Mouse (Mus musculus): ENCODE data around the gene Tmem229b. TPM values are rescaled to one million over a fixed set of nuclear protein-coding genes. Genes with fewer than 3 reads are reported as not detected.
A peak's percentile ranks its signal among the peaks of the same experiment; 100 is the strongest.

Tmem229b gene
- polyA plus RNA-seq, 1 experiment from 2014 or later = 11.8 TPM

GRCm38 (mm10) chr12:78919079-78919712, 88.2 kb downstream of the Tmem229b start:
- WGBS = 19% methylated on average over 16 of the region's 16 CpGs
- H3K9me3 ChIP-seq (replicated peaks) = no peaks in the 10 kb centered on the region
- peak overlapping the region; percentile 28; the same call in 1 of the 2 replicates for H3K4me2 ChIP-seq (replicated peaks)
- ATAC-seq (ENCODE audit: insufficient number of reproducible peaks, low FRiP score, low TSS enrichment, low read depth) = peak; percentile 52; the same call in 1 of the 2 replicates
- H3K27ac ChIP-seq (replicated peaks) = no peak overlapping the region
- no peaks in the 10 kb centered on the region; the same call in 1 of the 2 replicates for H3K27me3 ChIP-seq
- no peak overlapping the region for H3K9ac ChIP-seq
- peak overlapping the region; percentile 4; the same call in 1 of the 2 replicates for H3K4me3 ChIP-seq (replicated peaks)
- H3K4me1 ChIP-seq = peaks cover 13% of the 10 kb centered on the region; the same call in 1 of the 2 replicates
- H3K36me3 ChIP-seq = no peaks in the 10 kb centered on the region

DNA sequence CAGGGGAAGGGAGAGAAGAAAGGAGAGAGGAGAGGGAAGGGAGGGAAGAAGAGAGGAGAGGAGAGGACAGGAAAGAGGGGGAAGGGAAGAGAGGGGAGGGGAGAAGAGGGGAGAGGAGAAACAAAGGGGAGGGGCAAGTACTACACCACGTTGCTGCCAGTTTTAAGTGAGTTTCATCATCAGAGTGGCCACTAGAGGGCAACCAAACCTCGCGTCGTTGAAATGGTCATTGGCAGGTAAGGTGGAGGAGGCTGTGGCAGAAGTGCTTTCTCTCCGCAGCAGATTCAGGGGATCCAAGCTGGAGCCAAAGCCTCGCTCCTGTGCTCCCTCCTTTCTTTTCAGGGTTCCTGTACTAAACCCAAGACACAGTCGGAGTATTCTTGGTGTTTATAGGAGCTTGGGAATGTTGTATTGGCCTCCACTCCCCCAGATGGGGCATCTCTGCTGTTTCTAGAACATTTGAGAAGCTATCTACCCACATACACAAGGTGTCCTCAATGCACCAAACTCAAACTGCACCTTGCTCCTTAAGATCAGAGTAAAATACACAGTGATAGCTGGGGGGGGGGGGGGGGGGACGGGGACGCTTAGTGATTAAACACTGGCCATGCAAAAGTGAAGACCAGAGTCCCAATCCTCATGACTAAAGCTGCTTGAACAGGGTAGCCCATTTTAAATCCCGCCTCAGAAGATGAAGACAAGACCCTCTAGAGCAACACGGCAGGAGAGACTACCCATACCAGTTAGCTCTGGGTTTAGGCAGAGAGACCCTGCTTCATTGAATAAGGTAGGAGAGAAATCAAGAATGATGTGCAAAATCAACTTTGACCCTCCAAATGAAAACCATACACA, 89.0 kb downstream of the Tmem229b start:
- Histone ChIP-seq H3K4me3 (replicated peaks) (peak overlapping the region; percentile 19; the same call in 1 of the 2 replicates), H3K9me3 (replicated peaks) (no peaks in the 10 kb centered on the region), H3K27me3 (no peaks in the 10 kb centered on the region; the same call in 1 of the 2 replicates), H3K4me1 (peaks cover 13% of the 10 kb centered on the region; the same call in 1 of the 2 replicates), H3K4me2 (replicated peaks) (peak overlapping the region; percentile 38), H3K27ac (replicated peaks) (no peak overlapping the region), H3K9ac (no peak overlapping the region), H3K36me3 (no peaks in the 10 kb centered on the region)
- 17% methylated on average over 11 of the region's 11 CpGs for WGBS
- no peak for ATAC-seq (ENCODE audit: insufficient number of reproducible peaks, low FRiP score, low TSS enrichment, low read depth)

GRCm38 (mm10) chr12:78916278-78916677, 91.1 kb downstream of the Tmem229b start:
- Histone ChIP-seq H3K9ac (no peak overlapping the region), H3K4me2 (replicated peaks) (no peak overlapping the region), H3K4me1 (peaks cover 20% of the 10 kb centered on the region), H3K9me3 (replicated peaks) (no peaks in the 10 kb centered on the region), H3K36me3 (no peaks in the 10 kb centered on the region), H3K27me3 (peaks cover 7% of the 10 kb centered on the region), H3K4me3 (replicated peaks) (no peak overlapping the region), H3K27ac (replicated peaks) (no peak overlapping the region)
- ATAC-seq (ENCODE audit: insufficient number of reproducible peaks, low FRiP score, low TSS enrichment, low read depth) = no peak
- WGBS = 77% methylated on average over 3 of the region's 3 CpGs

DNA sequence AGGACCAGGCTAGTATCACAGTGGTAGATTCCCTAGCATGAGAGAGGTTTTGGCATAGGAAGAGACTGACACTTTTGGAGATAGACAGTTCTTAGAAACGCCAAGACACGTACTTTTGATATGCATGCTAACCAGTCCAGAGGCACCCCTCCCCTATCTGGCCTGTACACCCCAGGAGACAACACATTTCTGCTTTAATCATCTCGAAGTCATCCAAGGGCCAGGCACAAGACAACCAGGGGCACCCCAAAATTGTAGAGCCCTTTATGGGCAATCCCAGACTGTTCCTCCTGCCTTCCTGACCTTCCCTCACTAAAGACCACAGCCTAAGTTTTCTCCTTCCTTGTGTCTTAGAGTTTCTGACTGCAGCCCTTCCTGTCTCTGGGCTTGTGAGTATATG, 91.9 kb downstream of the Tmem229b start:
- H3K9ac ChIP-seq = no peak overlapping the region
- 75% methylated on average over 3 of the region's 3 CpGs for WGBS
- no peak overlapping the region for H3K4me3 ChIP-seq (replicated peaks)
- H3K27me3 ChIP-seq = peaks cover 14% of the 10 kb centered on the region
- no peaks in the 10 kb centered on the region for H3K36me3 ChIP-seq
- no peak for ATAC-seq (ENCODE audit: insufficient number of reproducible peaks, low FRiP score, low TSS enrichment, low read depth)
- H3K4me2 ChIP-seq (replicated peaks) = no peak overlapping the region
- H3K27ac ChIP-seq (replicated peaks) = no peak overlapping the region
- peaks cover 25% of the 10 kb centered on the region for H3K4me1 ChIP-seq
- H3K9me3 ChIP-seq (replicated peaks) = no peaks in the 10 kb centered on the region

DNA sequence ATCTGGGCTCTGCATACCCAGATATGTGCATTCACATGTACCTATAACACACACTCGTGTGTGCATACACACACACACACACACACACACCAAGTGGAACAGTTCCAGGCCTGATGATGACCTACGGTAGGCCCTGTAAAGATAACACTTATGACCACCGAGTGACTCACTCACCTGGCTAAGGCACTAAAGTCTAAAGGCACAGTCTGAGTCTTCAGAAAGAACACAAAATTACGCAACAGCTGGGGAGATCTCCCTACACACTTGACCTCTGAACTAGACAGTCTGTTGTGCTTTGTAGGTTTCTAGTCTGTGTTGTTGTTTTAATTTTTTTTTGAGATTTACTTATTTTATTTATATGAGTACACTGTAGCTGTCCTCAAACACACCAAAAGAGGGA, 93.0 kb downstream of the Tmem229b start:
- Histone ChIP-seq H3K9me3 (replicated peaks) (no peaks in the 10 kb centered on the region), H3K4me3 (replicated peaks) (no peak overlapping the region), H3K4me1 (peaks cover 27% of the 10 kb centered on the region), H3K27ac (replicated peaks) (no peak overlapping the region), H3K4me2 (replicated peaks) (no peak overlapping the region), H3K9ac (no peak overlapping the region), H3K36me3 (no peaks in the 10 kb centered on the region), H3K27me3 (peaks cover 23% of the 10 kb centered on the region)
- ATAC-seq (ENCODE audit: insufficient number of reproducible peaks, low FRiP score, low TSS enrichment, low read depth) = no peak
- WGBS = 85% methylated on average over 4 of the region's 4 CpGs

Other genes with a start within 250 kb of the Tmem229b start
- 68.1 and 71.0 TPM in 2 replicates for gene Atp6v1d, start 146.0 kb downstream of the Tmem229b start, polyA plus RNA-seq (2015; fragmentation: Nextera tagmentation; extraction: Ambion mirVana)
- 180 TPM in 2 replicates for gene Eif2s1, start 145.8 kb downstream of the Tmem229b start, polyA plus RNA-seq (2015; fragmentation: Nextera tagmentation; extraction: Ambion mirVana)
- 9.1 and 11.2 TPM in 2 replicates for gene Plek2, start 100.7 kb downstream of the Tmem229b start, polyA plus RNA-seq (2015; fragmentation: Nextera tagmentation; extraction: Ambion mirVana)
- 4.0 and 4.2 TPM in 2 replicates for gene Plekhh1, start 21.5 kb upstream of the Tmem229b start, polyA plus RNA-seq (2015; fragmentation: Nextera tagmentation; extraction: Ambion mirVana)
- 32.6 and 34.8 TPM in 2 replicates for gene Pigh, start 82.0 kb upstream of the Tmem229b start, polyA plus RNA-seq (2015; fragmentation: Nextera tagmentation; extraction: Ambion mirVana)
- gene Arg2, start 123.2 kb upstream of the Tmem229b start, polyA plus RNA-seq (2015; fragmentation: Nextera tagmentation; extraction: Ambion mirVana) = 5.5 and 7.4 TPM in 2 replicates
- gene Vti1b, start 165.0 kb upstream of the Tmem229b start, polyA plus RNA-seq (2015; fragmentation: Nextera tagmentation; extraction: Ambion mirVana) = 98.3 and 107 TPM in 2 replicates
- 23.7 and 24.8 TPM in 2 replicates for gene Rdh11, start 184.7 kb upstream of the Tmem229b start, polyA plus RNA-seq (2015; fragmentation: Nextera tagmentation; extraction: Ambion mirVana)
- 20.5 and 22.0 TPM in 2 replicates for gene Rdh12, start 201.3 kb upstream of the Tmem229b start, polyA plus RNA-seq (2015; fragmentation: Nextera tagmentation; extraction: Ambion mirVana)

Data from embryonic facial prominence, embryonic 15.5 days (tissue).